Mouse (Mus musculus) heart, embryonic 14.5 days (tissue): Measurements from ENCODE around the gene Abcc8. TPM values are rescaled to one million over a fixed set of nuclear protein-coding genes. Genes with fewer than 3 reads are reported as not detected.

Experiments used
- ATAC-seq: fragments of 200-750 bp; cut with Nextera tagmentation; 2 replicates; pipeline ENCODE4 v1.8.0; 2017; ENCODE audit warnings: low read depth, moderate TSS enrichment; ENCODE audit not compliant: insufficient number of reproducible peaks, insufficient read depth, low FRiP score
- H3K27ac ChIP-seq, 2 experiments: fragments of 200-500 bp in 1 of 2; fragments of 300-500 bp in 1 of 2; sonication (generic) in 1 of 2; replicated peaks in 1 of 2; 2 replicates each; pipeline ENCODE4 v1.5.1; 2012 to 2014; ENCODE audit warnings: low read depth in 2 of 2, low read length in 2 of 2, control low read depth in 1 of 2, mild to moderate bottlenecking in 1 of 2, mixed read lengths in 1 of 2; ENCODE audit not compliant: control insufficient read depth in 1 of 2, insufficient read depth in 1 of 2
- H3K27me3 ChIP-seq: fragments of 300-500 bp; sonication (generic); 2 replicates; pipeline ENCODE4 v1.6.1; 2014; ENCODE audit warnings: mild to moderate bottlenecking, low read length, control low read depth; ENCODE audit not compliant: control insufficient read depth, insufficient read depth
- H3K36me3 ChIP-seq: fragments of 300-500 bp; sonication (generic); 2 replicates; pipeline ENCODE4 v1.6.1; 2014; ENCODE audit warnings: mild to moderate bottlenecking, control low read depth, low read length, mixed read lengths; ENCODE audit not compliant: control insufficient read depth, insufficient read depth
- H3K4me1 ChIP-seq, 2 experiments: fragments of 200-500 bp in 1 of 2; fragments of 300-500 bp in 1 of 2; sonication (generic) in 1 of 2; 2 replicates each; pipeline ENCODE4 v1.6.1; 2012 to 2014; ENCODE audit warnings: low read length in 2 of 2, control low read depth in 1 of 2, mixed read lengths in 1 of 2; ENCODE audit not compliant: control insufficient read depth in 2 of 2, insufficient read depth in 2 of 2
- H3K4me2 ChIP-seq: fragments of 300-500 bp; sonication (generic); 2 replicates; pipeline ENCODE4 v1.6.1; 2014; ENCODE audit warnings: mild to moderate bottlenecking, low read length
- H3K4me3 ChIP-seq, 2 experiments: fragments of 200-500 bp in 1 of 2; fragments of 300-500 bp in 1 of 2; sonication (generic) in 1 of 2; 2 replicates each; pipeline ENCODE4 v1.5.1; 2012 to 2014; ENCODE audit warnings: low read length in 2 of 2, mild to moderate bottlenecking in 2 of 2, control low read depth in 1 of 2, low read depth in 1 of 2, moderate library complexity in 1 of 2; ENCODE audit not compliant: control insufficient read depth in 1 of 2, insufficient read depth in 1 of 2
- H3K9ac ChIP-seq: fragments of 300-500 bp; sonication (generic); 2 replicates; pipeline ENCODE4 v1.6.1; 2014; ENCODE audit warnings: mild to moderate bottlenecking, low read length
- H3K9me3 ChIP-seq: fragments of 300-500 bp; sonication (generic); 2 replicates; pipeline ENCODE4 v1.6.1; 2016; ENCODE audit warnings: low read length, control low read depth; ENCODE audit not compliant: control insufficient read depth
- WGBS: fragments of 180-500 bp; shearing (Covaris S2); extraction: QIAGEN DNeasy Blood & Tissue Kit; methylation state at CpG from one replicate; pipeline ENCODE4 v1.1.7; 2014; 5-methylcytosine and 5-hydroxymethylcytosine counted together
- polyA plus RNA-seq: library from polyadenylated mRNA; unstranded; fragments of >200 nt; fragmentation: Nextera tagmentation; extraction: Ambion mirVana; gene quantifications from 2 replicates; pipeline ENCODE4 v1.2.1, GENCODE M21; 2014

The Abcc8 gene
- polyA plus RNA-seq, 1 experiment from 2014 or later = 18.8 TPM

- no peak for ATAC-seq
- no peak overlapping the region for H3K9ac ChIP-seq
- H3K4me2 ChIP-seq = no peak overlapping the region
- H3K36me3 ChIP-seq = no peaks in the 10 kb centered on the region
- H3K4me3 ChIP-seq = no peak overlapping the region
- 74% methylated on average over 18 of the region's 18 CpGs for WGBS
- H3K4me1 ChIP-seq = no peaks in the 10 kb centered on the region
- H3K27ac ChIP-seq = no peak overlapping the region
- no peaks in the 10 kb centered on the region for H3K9me3 ChIP-seq
- H3K27me3 ChIP-seq = no peaks in the 10 kb centered on the region
Measured at GRCm38 (mm10) chr7:46154498-46155488, 25.0 kb downstream of the Abcc8 start.

- no peaks in the 10 kb centered on the region for H3K36me3 ChIP-seq
- 72% methylated on average over 9 of the region's 9 CpGs for WGBS
Measured at GRCm38 (mm10) chr7:46152819-46153351, 26.9 kb downstream of the Abcc8 start.

GRCm38 (mm10) chr7:46147417-46147816 lies 32.4 kb downstream of the Abcc8 start:
- Histone ChIP-seq H3K4me3 (no peak overlapping the region), H3K36me3 (no peaks in the 10 kb centered on the region), H3K4me2 (no peak overlapping the region), H3K9ac (no peak overlapping the region), H3K27me3 (no peaks in the 10 kb centered on the region), H3K9me3 (no peaks in the 10 kb centered on the region), H3K27ac (no peak overlapping the region), H3K4me1 (no peaks in the 10 kb centered on the region)
- ATAC-seq = no peak
- 64% methylated on average over 7 of the region's 7 CpGs for WGBS

More at GRCm38 (mm10) chr7:46152819-46153351, 26.9 kb downstream of the Abcc8 start:
- ATAC-seq = no peak
- H3K9ac ChIP-seq = no peak overlapping the region
- H3K4me1 ChIP-seq = no peaks in the 10 kb centered on the region
- H3K9me3 ChIP-seq = no peaks in the 10 kb centered on the region
- no peak overlapping the region for H3K27ac ChIP-seq
- H3K27me3 ChIP-seq = no peaks in the 10 kb centered on the region
- H3K4me2 ChIP-seq = no peak overlapping the region
- no peak overlapping the region for H3K4me3 ChIP-seq

GRCm38 (mm10) chr7:46146675-46147308 lies 33.0 kb downstream of the Abcc8 start:
- 84% methylated on average over 7 of the region's 7 CpGs for WGBS
- no peak overlapping the region for H3K4me3 ChIP-seq
- H3K4me1 ChIP-seq = no peaks in the 10 kb centered on the region
- no peaks in the 10 kb centered on the region for H3K27me3 ChIP-seq
- H3K36me3 ChIP-seq = no peaks in the 10 kb centered on the region
- no peak overlapping the region for H3K9ac ChIP-seq
- no peak overlapping the region for H3K27ac ChIP-seq
- no peak for ATAC-seq
- no peak overlapping the region for H3K4me2 ChIP-seq
- no peaks in the 10 kb centered on the region for H3K9me3 ChIP-seq

GRCm38 (mm10) chr7:46144061-46144460 lies 35.8 kb downstream of the Abcc8 start:
- no peak overlapping the region for H3K27ac ChIP-seq
- no peaks in the 10 kb centered on the region for H3K4me1 ChIP-seq
- H3K4me3 ChIP-seq = no peak overlapping the region
- no peaks in the 10 kb centered on the region for H3K36me3 ChIP-seq
- 82% methylated on average over 8 of the region's 8 CpGs for WGBS
- no peak overlapping the region for H3K4me2 ChIP-seq
- no peak overlapping the region for H3K9ac ChIP-seq
- no peaks in the 10 kb centered on the region for H3K9me3 ChIP-seq
- ATAC-seq = no peak
- no peaks in the 10 kb centered on the region for H3K27me3 ChIP-seq

- no peak for ATAC-seq
- Histone ChIP-seq H3K9ac (0 out of 2 replicates have a peak overlapping the region, but pooled peaks have one; percentile 3), H3K4me3 (no peak overlapping the region), H3K36me3 (no peaks in the 10 kb centered on the region), H3K27ac (no peak overlapping the region), H3K9me3 (no peaks in the 10 kb centered on the region), H3K27me3 (no peaks in the 10 kb centered on the region), H3K4me1 (peaks cover 11 to 12% of the 10 kb centered on the region in 2 experiments), H3K4me2 (no peak overlapping the region)
- WGBS = 51% methylated on average over 7 of the region's 7 CpGs
Measured at GRCm38 (mm10) chr7:46138329-46138930, 41.4 kb downstream of the Abcc8 start.

- WGBS = 8% methylated on average over 7 of the region's 7 CpGs
- H3K9me3 ChIP-seq = no peaks in the 10 kb centered on the region
- H3K27me3 ChIP-seq = no peaks in the 10 kb centered on the region
- H3K27ac ChIP-seq = 0 out of 4 replicates have a peak overlapping the region, but pooled peaks of 1 of the 2 experiments have one; percentile 11
- no peak for ATAC-seq
- peaks cover 22 to 23% of the 10 kb centered on the region in 2 experiments for H3K4me1 ChIP-seq
- no peak overlapping the region for H3K4me3 ChIP-seq
- peak overlapping the region; percentile 6; the same call in 1 of the 2 replicates for H3K9ac ChIP-seq
- peak overlapping the region; percentile 41 for H3K4me2 ChIP-seq
- H3K36me3 ChIP-seq = no peaks in the 10 kb centered on the region
Measured at GRCm38 (mm10) chr7:46133858-46134257, 46.0 kb downstream of the Abcc8 start.
